Mouse (Mus musculus) cortical plate, adult 2 months (tissue): ENCODE data around the gene Olfr419. TPM values are rescaled to one million over a fixed set of nuclear protein-coding genes. Genes with fewer than 3 reads are reported as not detected.

ENCODE experiments used
- H3K27ac ChIP-seq: fragments of 200-500 bp; 2 replicates; pipeline ENCODE4 v1.5.1; 2012; ENCODE audit warnings: low read length, control low read depth, inconsistent platforms; ENCODE audit not compliant: insufficient read depth
- H3K4me1 ChIP-seq: fragments of 200-500 bp; 2 replicates; pipeline ENCODE4 v1.6.1; 2011; ENCODE audit warnings: low read length; ENCODE audit not compliant: control insufficient read depth, insufficient read depth
- H3K4me3 ChIP-seq: fragments of 200-500 bp; 2 replicates; pipeline ENCODE4 v1.5.1; 2011; ENCODE audit warnings: mild to moderate bottlenecking, low read length, control low read depth; ENCODE audit not compliant: insufficient read depth
- CTCF ChIP-seq: fragments of 200-500 bp; IDR thresholded peaks from 2 replicates; pipeline ENCODE4 v1.5.1; 2011; ENCODE audit warnings: mild to moderate bottlenecking, control low read depth, low read length; ENCODE audit not compliant: insufficient read depth; ENCODE audit errors: extremely low read depth
- POLR2A ChIP-seq: fragments of 200-500 bp; IDR thresholded peaks from 2 replicates; pipeline ENCODE4 v1.6.1; 2011; ENCODE audit warnings: mild to moderate bottlenecking, low read length, control low read depth; ENCODE audit not compliant: insufficient read depth; ENCODE audit errors: extremely low read depth
- polyA plus RNA-seq: library from polyadenylated mRNA; depleted of rRNA; stranded (reverse); fragments of >200 nt; gene quantifications from 2 replicates; pipeline ENCODE4 v1.2.3, GENCODE M21; 2012; rRNA removed

The Olfr419 gene
- polyA plus RNA-seq, 1 experiment: not detected

DNA sequence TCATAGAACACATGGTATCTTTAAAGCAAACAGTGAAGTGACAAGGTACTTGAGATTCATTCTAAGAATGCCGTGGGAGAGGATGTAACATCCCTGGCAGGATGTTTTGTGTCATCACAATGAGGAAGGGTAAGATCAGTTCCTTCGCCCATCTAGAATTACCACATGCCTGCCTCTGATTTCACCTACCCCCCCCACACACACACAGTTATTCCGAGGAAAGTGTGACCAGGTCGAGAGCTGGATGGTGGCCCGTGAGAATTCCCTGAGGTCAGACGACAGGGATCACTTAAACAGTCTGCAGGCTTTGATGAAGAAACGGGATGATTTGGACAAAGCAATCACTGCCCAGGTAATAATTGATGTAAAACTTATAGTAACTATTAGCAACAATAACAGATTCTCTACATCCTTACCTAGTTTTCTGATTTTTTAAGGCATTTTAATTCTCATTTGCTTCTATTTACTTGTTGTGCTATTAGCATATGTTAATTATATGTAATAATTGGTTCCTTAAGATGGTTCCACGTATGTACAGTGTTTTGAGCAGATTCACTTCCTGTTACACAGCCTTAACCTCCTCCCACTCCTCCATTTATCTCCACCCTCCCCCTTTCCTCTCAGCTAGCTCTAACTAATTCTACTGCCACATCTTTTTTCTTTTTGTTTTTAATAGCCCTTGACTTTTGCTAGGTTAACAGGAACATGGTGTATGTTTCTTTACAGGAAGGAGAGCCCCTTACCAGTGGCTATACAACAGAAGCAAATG lies 36.4 kb downstream of the Olfr419 start:
- H3K27ac ChIP-seq: no peak overlapping the region
- no peaks in the 10 kb centered on the region for H3K4me1 ChIP-seq
- H3K4me3 ChIP-seq: no peak overlapping the region
- TF ChIP-seq POLR2A: no peak

DNA sequence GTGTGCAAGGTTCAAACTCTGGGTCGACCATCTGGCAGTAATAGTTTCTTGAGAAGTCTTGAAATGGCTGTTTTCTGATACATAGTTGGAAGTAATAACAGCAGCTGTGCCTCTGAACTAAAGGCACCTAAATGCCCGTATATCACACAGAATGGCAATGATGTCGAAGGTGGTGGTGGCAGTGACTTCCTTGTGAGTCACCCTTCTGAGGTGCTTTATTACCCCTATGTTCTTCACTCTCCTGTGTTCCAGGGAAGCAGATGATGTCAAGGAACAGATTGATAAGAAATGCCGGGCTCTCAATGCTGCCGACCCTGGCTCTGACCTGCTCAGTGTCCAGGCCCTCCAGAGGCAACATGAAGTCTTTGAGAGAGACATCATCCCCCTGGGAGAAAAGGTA lies 39.6 kb downstream of the Olfr419 start:
- no peak overlapping the region for H3K27ac ChIP-seq
- H3K4me3 ChIP-seq: no peak overlapping the region
- H3K4me1 ChIP-seq: no peaks in the 10 kb centered on the region
- TF ChIP-seq POLR2A (no peak), CTCF (no peak)

DNA sequence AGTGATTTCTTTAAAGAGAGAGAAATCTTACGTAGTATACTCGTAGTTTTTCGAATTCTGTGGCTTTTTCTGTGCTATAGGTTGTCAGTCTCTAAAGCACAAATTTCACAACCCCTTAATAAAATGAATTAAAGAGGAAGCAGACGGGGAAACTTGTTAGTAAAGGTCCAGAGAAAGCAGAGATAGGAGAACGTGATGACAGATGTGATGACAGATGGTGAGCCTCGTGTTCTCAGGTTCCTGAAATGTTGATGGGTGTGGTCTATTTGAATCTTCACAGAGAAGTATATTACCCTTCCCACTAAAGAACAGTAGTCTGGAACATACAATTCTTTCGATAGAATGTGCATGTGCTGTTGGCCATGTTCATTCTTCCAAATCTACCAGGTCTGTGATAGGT lies 47.2 kb downstream of the Olfr419 start:
- Histone ChIP-seq H3K27ac (no peak overlapping the region), H3K4me1 (no peaks in the 10 kb centered on the region), H3K4me3 (no peak overlapping the region)
- TF ChIP-seq POLR2A: no peak
- TF ChIP-seq CTCF: no peak

Other genes with a start within 250 kb of the Olfr419 start
- gene Ifi205, start 220.3 kb downstream of the Olfr419 start, polyA plus RNA-seq: 0.04 TPM in 1 of 2 replicates, not detected in the other
- gene Olfr433, start 211.4 kb downstream of the Olfr419 start, polyA plus RNA-seq: not detected in 2 replicates
- not detected in 2 replicates for gene Olfr432, start 202.9 kb downstream of the Olfr419 start, polyA plus RNA-seq
- not detected in 2 replicates for gene Olfr430, start 185.5 kb downstream of the Olfr419 start, polyA plus RNA-seq
- not detected in 2 replicates for gene Olfr429, start 167.7 kb downstream of the Olfr419 start, polyA plus RNA-seq
- not detected in 2 replicates for gene Olfr427, start 155.2 kb downstream of the Olfr419 start, polyA plus RNA-seq
- gene Olfr231, start 130.9 kb downstream of the Olfr419 start, polyA plus RNA-seq: not detected in 2 replicates
- not detected in 2 replicates for gene Olfr424, start 120.5 kb downstream of the Olfr419 start, polyA plus RNA-seq
- gene Olfr420, start 96.4 kb downstream of the Olfr419 start, polyA plus RNA-seq: not detected in 2 replicates
- gene Spta1, start 79.3 kb downstream of the Olfr419 start, polyA plus RNA-seq: not detected in 2 replicates
- not detected in 2 replicates for gene Mptx1, start 78.5 kb upstream of the Olfr419 start, polyA plus RNA-seq
- not detected in 2 replicates for gene Olfr417, start 113.1 kb upstream of the Olfr419 start, polyA plus RNA-seq
- gene Olfr248, start 139.0 kb upstream of the Olfr419 start, polyA plus RNA-seq: not detected in 2 replicates
- not detected in 2 replicates for gene Olfr414, start 172.0 kb upstream of the Olfr419 start, polyA plus RNA-seq
- gene Olfr220, start 190.0 kb upstream of the Olfr419 start, polyA plus RNA-seq: not detected in 2 replicates
- 30.3 and 30.6 TPM in 2 replicates for gene Fmn2, start 249.8 kb upstream of the Olfr419 start, polyA plus RNA-seq